Mouse (Mus musculus) CD4-positive, CD25-positive, alpha-beta regulatory T cell, adult 2 months (primary cell): ENCODE results near the gene Irf8.
"Not testable (repeated sequence)": the region's sequence is repeated elsewhere in the genome, so short reads cannot be mapped to it uniquely, and the experiment has no call there.

Experiments
- DNase-seq: peaks from one replicate; pipeline ENCODE4 v3.0.0-alpha.2; 2012; ENCODE audit warnings: low read depth, low spot score

The Irf8 gene

GRCm38 (mm10) chr8:120797019-120797727 is 61.0 kb downstream of the Irf8 start:
- DNase-seq, result peak; percentile 27

- peak; percentile 70 for DNase-seq
Measured at GRCm38 (mm10) chr8:120800308-120800865, 64.2 kb downstream of the Irf8 start.

- not testable (repeated sequence) for DNase-seq
Measured at GRCm38 (mm10) chr8:120803661-120804375, 67.7 kb downstream of the Irf8 start.

- no peak for DNase-seq
Measured at GRCm38 (mm10) chr8:120804741-120805140, 68.6 kb downstream of the Irf8 start.
